8 mouse cellular contexts compared by ENCODE assay signal in genomic region chr2:120539778-120540208, GRCm38 (mm10). TPM values are rescaled to one million over a fixed set of nuclear protein-coding genes. Genes with fewer than 3 reads are reported as not detected.
A peak's percentile ranks its signal among the peaks of the same experiment; 100 is the strongest.
DNase-seq lines count a peak whose midpoint lies in the region; ATAC-seq lines count a peak whose summit lies in the region.

No protein-coding gene starts in this region.

- DNase-seq in cerebellum, adult 11 months = peak; percentile 15
- DNase-seq in cerebellum, adult 18-20 months = peak; percentile 39 to 49
- DNase-seq in gastrocnemius, postnatal 4 days (ENCODE audit: low spot score in 2 of 2) = peak; percentile 46 to 81
- DNase-seq in left cerebral cortex, postnatal 10 days (ENCODE audit: extremely low spot score in 1 of 2, low spot score in 2 of 2) = peak; percentile 78 to 85

- intact Hi-C loops in left cerebral cortex, postnatal 10 days (cut with DNase I) = no loop called here

- ATAC-seq in cerebellum, adult (ENCODE audit: insufficient number of reproducible peaks, low FRiP score, low TSS enrichment) = no peak
- peak; percentile 93 for ATAC-seq in intestine, embryonic 16.5 days
- ATAC-seq in midbrain, embryonic 16.5 days = peak; percentile 64; the same call in 1 of the 2 replicates
- ATAC-seq in stomach, embryonic 16.5 days (ENCODE audit: insufficient read depth, low FRiP score) = peak; percentile 94

- H3K4me2 ChIP-seq in intestine, embryonic 16.5 days (ENCODE audit: low read depth, low read length) = no peak overlapping the region
- H3K4me2 ChIP-seq in midbrain, embryonic 16.5 days (ENCODE audit: low read length) = no peak overlapping the region
- peak overlapping the region; percentile 31; the same call in 1 of the 2 replicates for H3K4me2 ChIP-seq in stomach, embryonic 16.5 days (ENCODE audit: low read depth, low read length)

- no peaks in the 10 kb centered on the region for H3K4me1 ChIP-seq in intestine, embryonic 16.5 days (ENCODE audit: control insufficient read depth, insufficient read depth, low read length)
- H3K4me1 ChIP-seq in midbrain, embryonic 16.5 days (ENCODE audit: control insufficient read depth, insufficient read depth, low read length) = peaks cover 4% of the 10 kb centered on the region; the same call in 1 of the 2 replicates
- peaks cover 8% of the 10 kb centered on the region; the same call in 1 of the 2 replicates for H3K4me1 ChIP-seq in stomach, embryonic 16.5 days (ENCODE audit: control insufficient read depth, insufficient read depth, low read length)

- H3K9ac ChIP-seq in intestine, embryonic 16.5 days (ENCODE audit: low read depth, low read length) = no peak overlapping the region
- no peak overlapping the region for H3K9ac ChIP-seq in midbrain, embryonic 16.5 days (ENCODE audit: low read depth, low read length)
- no peak overlapping the region for H3K9ac ChIP-seq in stomach, embryonic 16.5 days (ENCODE audit: low read length)

- H3K9me3 ChIP-seq in intestine, embryonic 16.5 days (ENCODE audit: control insufficient read depth, low read length) = no peaks in the 10 kb centered on the region
- no peaks in the 10 kb centered on the region for H3K9me3 ChIP-seq in midbrain, embryonic 16.5 days (replicated peaks; ENCODE audit: control insufficient read depth, low read length, poor library complexity, severe bottlenecking)
- H3K9me3 ChIP-seq in stomach, embryonic 16.5 days (replicated peaks; ENCODE audit: control insufficient read depth, low read length) = no peaks in the 10 kb centered on the region

- H3K27ac ChIP-seq in intestine, embryonic 16.5 days (ENCODE audit: low read length) = peak overlapping the region; percentile 38; the same call in 1 of the 2 replicates
- H3K27ac ChIP-seq in midbrain, embryonic 16.5 days (ENCODE audit: low read length) = 0 out of 2 replicates have a peak overlapping the region, but pooled peaks have one; percentile 9
- H3K27ac ChIP-seq in stomach, embryonic 16.5 days (ENCODE audit: low read length) = peak overlapping the region; percentile 78

- no peaks in the 10 kb centered on the region for H3K27me3 ChIP-seq in intestine, embryonic 16.5 days (replicated peaks; ENCODE audit: control insufficient read depth, insufficient read depth, low read length)
- H3K27me3 ChIP-seq in midbrain, embryonic 16.5 days (ENCODE audit: control insufficient read depth, insufficient read depth, low read depth, low read length) = no peaks in the 10 kb centered on the region
- H3K27me3 ChIP-seq in stomach, embryonic 16.5 days (ENCODE audit: control insufficient read depth, insufficient read depth, low read length) = no peaks in the 10 kb centered on the region

- H3K4me3 ChIP-seq in intestine, embryonic 16.5 days (ENCODE audit: low read length) = no peak overlapping the region
- no peak overlapping the region for H3K4me3 ChIP-seq in midbrain, embryonic 16.5 days (ENCODE audit: low read depth, low read length)
- no peak overlapping the region for H3K4me3 ChIP-seq in stomach, embryonic 16.5 days (replicated peaks; ENCODE audit: low read length)

- 0 out of 2 replicates have a peak, but pooled peaks cover 3% of the 10 kb centered on the region for H3K36me3 ChIP-seq in intestine, embryonic 16.5 days (ENCODE audit: control insufficient read depth, insufficient read depth, low read length)
- H3K36me3 ChIP-seq in midbrain, embryonic 16.5 days (ENCODE audit: control insufficient read depth, insufficient read depth, low read length) = peaks cover 12% of the 10 kb centered on the region
- H3K36me3 ChIP-seq in stomach, embryonic 16.5 days (ENCODE audit: control insufficient read depth, insufficient read depth, low read length) = peaks cover 7% of the 10 kb centered on the region

- WGBS in intestine, embryonic 16.5 days = 25% methylated on average over 1 of the region's 1 CpGs
- WGBS in midbrain, embryonic 16.5 days = 13% methylated on average over 1 of the region's 1 CpGs
- WGBS in stomach, embryonic 16.5 days = 8% methylated on average over 1 of the region's 1 CpGs

RNA-seq across cellular contexts. Expression of gene Zfp106, which starts 23.9 kb away (rescaled TPM):
- 100 to 1,000 TPM; 170 to 171 TPM for total RNA-seq in gastrocnemius, postnatal 4 days (2021)
- 36.2 and 37.0 TPM in 2 replicates for polyA plus RNA-seq in intestine, embryonic 16.5 days (2015; fragmentation: Nextera tagmentation; extraction: Ambion mirVana)
- total RNA-seq in left cerebral cortex, postnatal 10 days (2021) = 100 to 1,000 TPM in 1 of 2 experiments, 10 to 100 TPM in 1; 83.8 to 101 TPM
- 33.6 and 33.7 TPM in 2 replicates for polyA plus RNA-seq in midbrain, embryonic 16.5 days (2015; fragmentation: Nextera tagmentation; extraction: Ambion mirVana)
- 38.7 and 41.0 TPM in 2 replicates for polyA plus RNA-seq in stomach, embryonic 16.5 days (2015; fragmentation: Nextera tagmentation; extraction: Ambion mirVana)

RNA-seq across cellular contexts. Expression of gene Snap23, which starts 27.7 kb away (rescaled TPM):
- total RNA-seq in gastrocnemius, postnatal 4 days (2021) = 10 to 100 TPM; 52.0 to 64.4 TPM
- polyA plus RNA-seq in intestine, embryonic 16.5 days (2015; fragmentation: Nextera tagmentation; extraction: Ambion mirVana) = 54.6 and 55.8 TPM in 2 replicates
- 10 to 100 TPM; 16.5 to 17.4 TPM for total RNA-seq in left cerebral cortex, postnatal 10 days (2021)
- 15.0 and 17.2 TPM in 2 replicates for polyA plus RNA-seq in midbrain, embryonic 16.5 days (2015; fragmentation: Nextera tagmentation; extraction: Ambion mirVana)
- 52.2 and 56.4 TPM in 2 replicates for polyA plus RNA-seq in stomach, embryonic 16.5 days (2015; fragmentation: Nextera tagmentation; extraction: Ambion mirVana)

Comparison
In these comparisons a context has a peak if more than half of its experiments do, and no peak if none do; other contexts are left out.
1. DNase-seq: peak in every context shown above with its lines; median percentile 82 in left cerebral cortex, postnatal 10 days; 64 in gastrocnemius, postnatal 4 days; 44 in cerebellum, adult 18-20 months; 15 in cerebellum, adult 11 months.
2. H3K27ac ChIP-seq: peak in every context shown above with its lines; median percentile 78 in stomach, embryonic 16.5 days; 38 in intestine, embryonic 16.5 days; 9 in midbrain, embryonic 16.5 days.